Mouse (Mus musculus): ENCODE data around the gene 2900026A02Rik.

2900026A02Rik gene

DNA sequence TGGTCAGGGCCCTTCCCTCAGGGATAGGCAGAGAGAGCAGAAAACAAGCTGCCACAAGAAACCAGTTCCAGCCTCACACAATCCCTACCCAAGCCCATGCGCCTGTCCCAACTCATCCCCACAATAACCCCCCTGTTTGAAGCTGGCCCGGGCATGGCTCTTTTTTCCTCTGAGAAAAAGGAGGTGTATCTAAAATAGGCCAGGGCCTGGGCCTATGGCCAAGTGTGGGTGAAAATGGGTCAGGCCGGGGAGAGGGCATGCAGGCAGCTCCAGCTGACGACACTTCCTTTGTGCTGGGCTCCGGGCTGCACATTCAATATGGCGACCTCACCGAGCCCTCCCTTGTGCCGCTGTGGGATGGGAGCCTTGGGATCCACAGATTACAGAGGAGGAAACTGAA is 177.5 kb downstream of the 2900026A02Rik start:
- no peak for DNase-seq (ENCODE audit: low spot score in 2 of 2)

DNA sequence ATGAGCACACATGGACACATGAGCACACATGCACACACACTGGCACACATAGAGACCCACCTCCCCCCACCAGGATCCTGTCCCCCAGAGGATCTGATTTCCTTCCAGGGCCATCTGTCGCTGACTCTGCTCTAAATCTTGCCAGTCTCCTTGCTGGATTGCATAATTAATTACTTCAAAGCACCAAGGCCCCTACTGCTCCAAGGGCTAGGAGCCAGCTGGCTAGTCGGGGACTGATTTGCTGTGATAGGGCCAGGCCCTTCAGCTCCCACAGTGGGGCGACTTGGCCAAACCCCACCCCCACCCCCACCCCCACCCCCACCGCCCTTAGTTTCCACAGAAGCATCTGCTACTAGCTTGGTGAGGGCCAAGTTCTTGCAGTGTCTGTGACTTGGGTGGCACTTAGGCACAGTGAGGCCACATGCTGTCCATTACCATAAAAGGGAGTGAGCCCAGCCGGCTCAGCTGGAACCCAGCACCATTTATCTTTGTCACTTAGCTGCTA is 179.4 kb downstream of the 2900026A02Rik start:
- DNase-seq (ENCODE audit: low spot score in 2 of 2): no peak

DNA sequence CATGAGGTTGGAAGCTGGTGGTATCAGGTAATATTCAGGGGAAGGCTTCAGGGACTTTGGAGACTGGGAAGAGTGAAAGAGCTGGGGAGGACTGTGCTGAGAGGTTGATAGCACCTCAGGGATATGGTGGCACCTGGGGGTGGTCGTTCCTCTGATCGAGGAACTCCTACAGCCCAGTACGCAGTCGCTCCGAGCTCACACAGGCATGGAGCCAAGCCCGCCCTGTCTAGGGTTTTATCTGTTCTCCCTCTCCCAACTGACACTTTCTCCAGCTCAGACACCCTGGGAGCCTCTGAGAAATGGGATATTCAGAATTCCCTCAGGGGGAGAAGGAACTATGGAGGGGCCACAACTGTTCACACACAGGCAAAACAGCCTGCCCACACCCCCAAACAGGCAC is 180.3 kb downstream of the 2900026A02Rik start:
- no peak for DNase-seq (ENCODE audit: low spot score in 2 of 2)

DNA sequence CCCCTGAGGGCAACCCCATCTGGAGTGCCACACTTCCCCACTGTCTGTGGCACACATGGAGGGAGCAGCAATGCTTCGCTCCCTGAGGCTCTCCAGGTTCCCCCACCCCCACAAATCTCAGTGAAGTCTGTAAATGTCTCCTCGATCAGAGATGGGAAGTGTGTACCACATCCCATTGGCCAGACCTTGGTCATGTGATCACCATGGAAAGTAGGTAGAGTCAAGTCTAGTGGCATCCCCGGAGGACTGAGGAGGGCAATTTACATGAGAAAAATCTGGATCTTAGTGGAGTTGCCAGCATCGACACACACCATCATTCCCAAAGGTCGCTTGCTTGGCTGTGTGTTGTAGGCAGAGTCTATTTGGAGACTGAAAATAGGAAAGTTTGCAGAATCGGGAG is 182.4 kb downstream of the 2900026A02Rik start:
- DNase-seq (ENCODE audit: low spot score in 2 of 2): no peak
